Mouse (Mus musculus): ENCODE results near the gene Man1a2.

- TF ChIP-seq CTCF (IDR thresholded peaks at IDR 0.05; ENCODE audit: borderline replicate concordance, insufficient read depth, low read depth, low read length) = no peak
- TF ChIP-seq POLR2A (IDR thresholded peaks at IDR 0.05; ENCODE audit: borderline replicate concordance, insufficient read depth, low read length) = no peak
Observed at GRCm38 (mm10) chr3:100712140-100712539, 26.8 kb upstream of the Man1a2 start.

All from cerebellum, adult 2 months (tissue).